Mouse (Mus musculus): ENCODE measurements around the gene Heg1. TPM values are rescaled to one million over a fixed set of nuclear protein-coding genes. Genes with fewer than 3 reads are reported as not detected.

Heg1 gene
- total and polyA plus RNA-seq, 3 experiments: 40.8 to 77.1 (median 67.2) TPM

DNA sequence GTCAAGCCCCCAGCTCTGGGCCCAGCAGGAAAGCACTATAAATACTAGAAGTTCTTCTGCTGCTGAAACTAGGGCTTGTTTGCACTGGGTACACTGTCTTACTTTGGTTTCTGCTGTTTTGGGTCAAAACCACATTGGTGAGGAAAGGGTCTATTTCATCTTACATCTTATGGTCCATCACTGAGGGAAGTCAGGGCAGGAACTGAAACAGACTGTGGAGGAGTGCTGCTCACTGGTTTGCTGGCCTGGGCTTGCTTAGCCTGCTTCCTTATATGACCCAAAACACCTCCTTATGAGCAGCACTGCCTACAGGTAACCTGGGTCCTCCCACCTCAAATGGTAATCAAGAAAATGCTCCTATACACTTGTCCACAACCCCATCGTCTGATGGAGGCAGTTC is 9.4 kb downstream of the Heg1 start:
- TF ChIP-seq CHD2 (IDR thresholded peaks at IDR 0.05; ENCODE audit: low read length) (no peak), JUN (IDR thresholded peaks at IDR 0.05; ENCODE audit: insufficient read depth, low read depth, low read length) (no peak), CHD1 (IDR thresholded peaks at IDR 0.05; ENCODE audit: low read depth, low read length) (no peak), NELFE (IDR thresholded peaks at IDR 0.05; ENCODE audit: low read depth, low read length) (no peak), TBP (conservative IDR thresholded peaks at IDR 0.05; ENCODE audit: low read depth, low read length) (no peak), ZNF384 (IDR thresholded peaks at IDR 0.05; ENCODE audit: low read depth, low read length) (no peak), RCOR1 (conservative IDR thresholded peaks at IDR 0.05; ENCODE audit: low read depth, low read length) (no peak), JUND (conservative IDR thresholded peaks at IDR 0.05; ENCODE audit: low read depth, low read length) (no peak), SMC3 (IDR thresholded peaks at IDR 0.05; ENCODE audit: low read depth, low read length) (no peak), UBTF (IDR thresholded peaks at IDR 0.05; ENCODE audit: low read depth, low read length) (no peak), MXI1 (IDR thresholded peaks at IDR 0.05; ENCODE audit: low read depth, low read length) (no peak), POLR2A (IDR thresholded peaks at IDR 0.05; ENCODE audit: low read depth, low read length) (peak; percentile 22; the same call in 1 of the 2 replicates), MAFK (IDR thresholded peaks at IDR 0.05; ENCODE audit: insufficient replicate concordance, low read length) (no peak), GABPA (IDR thresholded peaks at IDR 0.05; ENCODE audit: insufficient replicate concordance, low read depth, low read length) (no peak), IRF4 (IDR thresholded peaks at IDR 0.05; ENCODE audit: low read depth, low read length) (peak; percentile 64), SIN3A (IDR thresholded peaks at IDR 0.05; ENCODE audit: low read length) (no peak), PAX5 (IDR thresholded peaks at IDR 0.05; ENCODE audit: low read length) (no peak), E2F4 (IDR thresholded peaks at IDR 0.05; ENCODE audit: insufficient replicate concordance, low read depth, low read length) (no peak), KAT2A (IDR thresholded peaks at IDR 0.05; ENCODE audit: insufficient replicate concordance, low read length) (no peak), BHLHE40 (IDR thresholded peaks at IDR 0.05; ENCODE audit: low read depth, low read length) (no peak), MYC (IDR thresholded peaks at IDR 0.05; ENCODE audit: low read depth, low read length) (no peak), POLR2AphosphoS2 (IDR thresholded peaks at IDR 0.05; ENCODE audit: low read depth, low read length) (no peak), MAX (IDR thresholded peaks at IDR 0.05; ENCODE audit: low read length) (0 out of 2 replicates have a peak, but pooled peaks have one; percentile 14), TCF12 (IDR thresholded peaks at IDR 0.05; ENCODE audit: low read depth, low read length) (no peak), USF1 (IDR thresholded peaks at IDR 0.05; ENCODE audit: low read depth, low read length) (no peak), MAZ (IDR thresholded peaks at IDR 0.05; ENCODE audit: low read depth, low read length) (no peak), ZC3H11A (IDR thresholded peaks at IDR 0.05; ENCODE audit: low read depth, low read length) (no peak), ZKSCAN1 (IDR thresholded peaks at IDR 0.05; ENCODE audit: borderline replicate concordance, low read depth, low read length) (no peak), RAD21 (IDR thresholded peaks at IDR 0.05; ENCODE audit: low read depth, low read length) (no peak), HCFC1 (IDR thresholded peaks at IDR 0.05; ENCODE audit: low read depth, low read length) (no peak), CTCF (conservative IDR thresholded peaks at IDR 0.05 in 1 of 2, IDR thresholded peaks at IDR 0.05 in 1 of 2; ENCODE audit: low read depth in 2 of 2, low read length in 2 of 2) (no peak), EP300 (IDR thresholded peaks at IDR 0.05; ENCODE audit: low read length) (peak; percentile 39; the same call in 1 of the 2 replicates), ELF1 (IDR thresholded peaks at IDR 0.05; ENCODE audit: low read depth, low read length) (peak; percentile 34; the same call in 1 of the 2 replicates), ZMIZ1 (IDR thresholded peaks at IDR 0.05; ENCODE audit: low read depth, low read length) (no peak), USF2 (conservative IDR thresholded peaks at IDR 0.05; ENCODE audit: low read depth, low read length) (no peak), ETS1 (conservative IDR thresholded peaks at IDR 0.05; ENCODE audit: low read depth, low read length) (0 out of 2 replicates have a peak, but pooled peaks have one; percentile 17), MEF2A (IDR thresholded peaks at IDR 0.05; ENCODE audit: borderline replicate concordance, low read depth, low read length) (no peak), NRF1 (IDR thresholded peaks at IDR 0.05; ENCODE audit: low read depth, low read length) (no peak)
- Histone ChIP-seq H3K4me1 (ENCODE audit: control insufficient read depth in 1 of 2, insufficient read depth in 2 of 2) (peaks cover 65 to 99% of the 10 kb centered on the region in 2 experiments), H3K27ac (ENCODE audit: insufficient read depth, low read depth) (peak overlapping the region; percentile 1; the same call in 1 of the 2 replicates), H3K27me3 (replicated peaks) (no peaks in the 10 kb centered on the region), H3K9me3 (replicated peaks; ENCODE audit: low read length) (no peaks in the 10 kb centered on the region), H3K79me2 (replicated peaks; ENCODE audit: control insufficient read depth, extremely low read depth, insufficient read depth, poor library complexity, severe bottlenecking) (peaks cover 90% of the 10 kb centered on the region), H3K36me3 (replicated peaks in 1 of 2; ENCODE audit: control insufficient read depth in 1 of 2, insufficient read depth in 1 of 2, low read length in 1 of 2) (peaks cover 44 to 85% of the 10 kb centered on the region in 2 experiments), H3K4me2 (ENCODE audit: insufficient read depth, low read depth, poor library complexity, severe bottlenecking) (no peak overlapping the region), H3K9ac (ENCODE audit: insufficient read depth, low read depth) (no peak overlapping the region), H3K4me3 (replicated peaks in 1 of 3; ENCODE audit: low read depth in 2 of 3, low read length in 2 of 3, poor library complexity in 1 of 3) (no peak overlapping the region)
- dilution Hi-C loops (cut with MboI; ENCODE audit: extremely low pct_ligation_motif_present, extremely low pct_unique_long_range_greater_than_20kb, low sequenced_read_pairs) (no loop called here), in situ Hi-C loops (cut with MboI; ENCODE audit: low pct_ligation_motif_present, low pct_unique_long_range_greater_than_20kb, low sequenced_read_pairs) (loop anchor here (5.0 kb wide), 1 partner anchor 131 kb away; no protein-coding TSS in a partner anchor)
- DNase-seq (ENCODE audit: extremely low read depth): no peak

Data from CH12.LX (cell line).